15 mouse cellular contexts compared by ENCODE assay signal in genomic region chr10:37589009-37589408, GRCm38 (mm10).
"Had no signal": no experiment of that assay in that cellular context is flagged by ENCODE, and none has a peak within 500 bp of the region (broad histone marks: within the 10 kb centered on the region; RNA-seq: fewer than 3 reads in every experiment).

No protein-coding gene starts in this region.

- H3K4me3 ChIP-seq: neural tube, embryonic 15.5 days; stomach, embryonic 15.5 days had no signal

- H3K36me3 ChIP-seq: neural tube, embryonic 15.5 days; stomach, embryonic 15.5 days had no signal

- H3K9me3 ChIP-seq: neural tube, embryonic 15.5 days; stomach, embryonic 15.5 days had no signal

- H3K27ac ChIP-seq: neural tube, embryonic 15.5 days; stomach, embryonic 15.5 days; stomach, postnatal 0 days had no signal

- H3K9ac ChIP-seq: neural tube, embryonic 15.5 days; stomach, embryonic 15.5 days had no signal

- DNase-seq: retina, postnatal 1 day; right cerebral cortex, adult 18-20 months; right cerebral cortex, postnatal 14 days; right cerebral cortex, postnatal 25 days; right cerebral cortex, postnatal 4 days; spleen, adult 18-20 months; thymus, adult 18-20 months; thymus, adult 2 months; thymus, postnatal 14 days; thymus, postnatal 25 days; thymus, postnatal 36 days; thymus, postnatal 4 days had no signal

- H3K4me2 ChIP-seq: neural tube, embryonic 15.5 days; stomach, embryonic 15.5 days had no signal

- H3K27me3 ChIP-seq: neural tube, embryonic 15.5 days; stomach, embryonic 15.5 days had no signal

- H3K4me1 ChIP-seq: neural tube, embryonic 15.5 days; stomach, embryonic 15.5 days had no signal
